Mouse (Mus musculus): ENCODE data around the gene Usp47.

Usp47 gene

GRCm38 (mm10) chr7:112120861-112121810 is 97.8 kb downstream of the Usp47 start:
- in situ Hi-C loops (cut with MboI, MseI), result no loop called here

GRCm38 (mm10) chr7:112121866-112122500 is 98.7 kb downstream of the Usp47 start:
- in situ Hi-C loops (cut with MboI, MseI), result no loop called here

- in situ Hi-C loops (cut with MboI, MseI), result no loop called here
Measured at GRCm38 (mm10) chr7:112123612-112124011, 100.3 kb downstream of the Usp47 start.

- in situ Hi-C loops (cut with MboI, MseI), result no loop called here
Measured at GRCm38 (mm10) chr7:112125625-112126260, 102.4 kb downstream of the Usp47 start.

- in situ Hi-C loops (cut with MboI, MseI), result no loop called here
Measured at GRCm38 (mm10) chr7:112127085-112127637, 103.9 kb downstream of the Usp47 start.

- in situ Hi-C loops (cut with MboI, MseI), result no loop called here
Measured at GRCm38 (mm10) chr7:112127954-112128353, 104.7 kb downstream of the Usp47 start.

GRCm38 (mm10) chr7:112128810-112129209 is 105.5 kb downstream of the Usp47 start:
- in situ Hi-C loops (cut with MboI, MseI), result no loop called here

- in situ Hi-C loops (cut with MboI, MseI), result no loop called here
Measured at GRCm38 (mm10) chr7:112129851-112130250, 106.5 kb downstream of the Usp47 start.

- in situ Hi-C loops (cut with MboI, MseI), result no loop called here
Measured at GRCm38 (mm10) chr7:112130660-112131059, 107.4 kb downstream of the Usp47 start.

- in situ Hi-C loops (cut with MboI, MseI), result no loop called here
Measured at GRCm38 (mm10) chr7:112132005-112132404, 108.7 kb downstream of the Usp47 start.

- in situ Hi-C loops (cut with MboI, MseI), result no loop called here
Measured at GRCm38 (mm10) chr7:112133277-112133676, 110.0 kb downstream of the Usp47 start.

- in situ Hi-C loops (cut with MboI, MseI), result no loop called here
Measured at GRCm38 (mm10) chr7:112135161-112135560, 111.9 kb downstream of the Usp47 start.

- in situ Hi-C loops (cut with MboI, MseI), result no loop called here
Measured at GRCm38 (mm10) chr7:112136537-112136936, 113.2 kb downstream of the Usp47 start.

GRCm38 (mm10) chr7:112138168-112138508 is 114.8 kb downstream of the Usp47 start:
- in situ Hi-C loops (cut with MboI, MseI), result no loop called here

- in situ Hi-C loops (cut with MboI, MseI), result no loop called here
Measured at GRCm38 (mm10) chr7:112138509-112139405, 115.5 kb downstream of the Usp47 start.

- in situ Hi-C loops (cut with MboI, MseI), result no loop called here
Measured at GRCm38 (mm10) chr7:112140725-112141124, 117.4 kb downstream of the Usp47 start.

- in situ Hi-C loops (cut with MboI, MseI), result no loop called here
Measured at GRCm38 (mm10) chr7:112142616-112143015, 119.3 kb downstream of the Usp47 start.

- in situ Hi-C loops (cut with MboI, MseI), result no loop called here
Measured at GRCm38 (mm10) chr7:112143090-112143500, 119.8 kb downstream of the Usp47 start.

- in situ Hi-C loops (cut with MboI, MseI), result no loop called here
Measured at GRCm38 (mm10) chr7:112143978-112144377, 120.7 kb downstream of the Usp47 start.

- in situ Hi-C loops (cut with MboI, MseI), result no loop called here
Measured at GRCm38 (mm10) chr7:112144646-112145179, 121.4 kb downstream of the Usp47 start.

- in situ Hi-C loops (cut with MboI, MseI), result no loop called here
Measured at GRCm38 (mm10) chr7:112147979-112148378, 124.7 kb downstream of the Usp47 start.

Measured in T-helper 17 cell (primary cell).